Mouse (Mus musculus): ENCODE results near the gene Eif2s2. TPM values are rescaled to one million over a fixed set of nuclear protein-coding genes. Genes with fewer than 3 reads are reported as not detected.

Gene Eif2s2
- total RNA-seq, 2 experiments from 2014 or later = 46.3 to 47.8 TPM

GRCm38 (mm10) chr2:154876621-154877020 is 16.1 kb downstream of the Eif2s2 start:
- no peak for TF ChIP-seq CTCF (IDR thresholded peaks at IDR 0.05)
- intact Hi-C loops (cut with DNase I) = no loop called here
- Histone ChIP-seq H3K4me3 (no peak overlapping the region), H3K27ac (no peak overlapping the region)
- DNase-seq (ENCODE audit: extremely low spot score in 1 of 2, low spot score in 2 of 2) = no peak

DNA sequence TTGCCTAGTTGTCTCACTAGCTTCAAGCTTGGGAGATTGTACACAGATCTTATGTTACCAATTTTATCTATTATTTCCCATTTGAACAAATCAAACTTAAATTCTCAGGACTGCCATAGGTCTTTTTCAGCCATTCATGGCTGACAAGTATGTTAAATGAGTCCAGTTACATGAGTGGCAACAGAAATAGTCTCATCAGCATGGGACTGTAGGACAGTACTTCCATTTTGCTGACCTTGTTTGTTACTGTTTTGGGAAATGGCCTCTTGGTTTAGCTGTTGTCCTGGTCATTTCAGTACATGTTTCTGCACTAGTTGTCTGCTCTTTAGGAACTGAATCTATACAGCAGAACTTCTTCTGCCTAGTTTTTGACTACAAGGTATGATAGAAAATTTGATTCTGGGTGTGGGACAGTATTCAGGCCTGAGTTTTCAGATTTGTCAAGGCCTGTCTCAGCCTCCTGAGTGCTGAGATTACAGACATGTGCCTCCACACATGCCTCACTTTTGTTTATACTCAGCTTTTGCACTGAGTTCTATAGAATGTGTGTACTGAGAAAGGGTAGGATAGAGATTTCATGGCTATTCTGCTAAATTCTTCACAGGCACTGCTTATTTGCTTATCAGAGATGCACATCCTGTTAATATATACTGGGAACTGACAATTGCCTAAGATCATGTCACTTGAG is 22.6 kb downstream of the Eif2s2 start:
- intact Hi-C loops (cut with DNase I) = no loop called here
- TF ChIP-seq CTCF (IDR thresholded peaks at IDR 0.05) = no peak
- Histone ChIP-seq H3K4me3 (no peak overlapping the region), H3K27ac (no peak overlapping the region)
- DNase-seq (ENCODE audit: extremely low spot score in 1 of 2, low spot score in 2 of 2) = no peak

DNA sequence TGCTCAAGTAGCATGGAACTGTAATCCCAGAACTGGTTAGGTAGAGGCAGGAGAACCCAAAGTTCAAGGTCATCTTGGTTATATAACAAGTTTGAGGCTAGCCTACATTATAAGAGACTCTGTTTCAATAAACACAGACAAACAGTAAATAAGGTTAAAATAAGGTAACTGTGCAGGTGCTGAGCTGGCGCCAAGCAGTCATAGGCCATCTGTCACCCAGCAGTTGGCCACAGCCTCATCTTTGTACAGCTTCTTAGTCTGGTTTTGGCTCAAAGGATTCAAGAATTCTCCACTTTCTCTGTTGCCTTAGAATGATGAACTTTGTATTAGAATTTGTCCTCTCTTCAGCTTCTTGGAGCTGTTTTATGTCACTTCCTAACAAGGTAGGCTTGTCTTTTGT is 24.6 kb downstream of the Eif2s2 start:
- no peak for TF ChIP-seq CTCF (IDR thresholded peaks at IDR 0.05)
- Histone ChIP-seq H3K27ac (peak overlapping the region; percentile 28; the same call in 1 of the 2 replicates), H3K4me3 (no peak overlapping the region)
- intact Hi-C loops (cut with DNase I) = no loop called here
- DNase-seq (ENCODE audit: extremely low spot score in 1 of 2, low spot score in 2 of 2) = no peak

GRCm38 (mm10) chr2:154865696-154866095 is 27.0 kb downstream of the Eif2s2 start:
- TF ChIP-seq CTCF (IDR thresholded peaks at IDR 0.05) = no peak
- Histone ChIP-seq H3K4me3 (no peak overlapping the region), H3K27ac (no peak overlapping the region)
- intact Hi-C loops (cut with DNase I) = no loop called here
- no peak for DNase-seq (ENCODE audit: extremely low spot score in 1 of 2, low spot score in 2 of 2)

GRCm38 (mm10) chr2:154863672-154864071 is 29.1 kb downstream of the Eif2s2 start:
- intact Hi-C loops (cut with DNase I) = no loop called here
- peak overlapping the region; percentile 44; the same call in 1 of the 2 replicates for H3K27ac ChIP-seq
- H3K4me3 ChIP-seq = no peak overlapping the region
- peak in 1 of 2 experiments; percentile 27 for DNase-seq (ENCODE audit: extremely low spot score in 1 of 2, low spot score in 2 of 2)
- TF ChIP-seq CTCF (IDR thresholded peaks at IDR 0.05) = no peak

- Histone ChIP-seq H3K27ac (no peak overlapping the region), H3K4me3 (no peak overlapping the region)
- intact Hi-C loops (cut with DNase I) = loop anchor here (1.0 to 10.0 kb wide), 3 partner anchors 143 to 441 kb away; no protein-coding TSS in a partner anchor
- TF ChIP-seq CTCF (IDR thresholded peaks at IDR 0.05) = peak; percentile 75
- DNase-seq (ENCODE audit: extremely low spot score in 1 of 2, low spot score in 2 of 2) = peak; percentile 43 to 61
These were observed 37.4 kb downstream of the Eif2s2 start for GRCm38 (mm10) chr2:154855383-154855782.

- no peak for DNase-seq (ENCODE audit: extremely low spot score in 1 of 2, low spot score in 2 of 2)
- Histone ChIP-seq H3K4me3 (no peak overlapping the region), H3K27ac (no peak overlapping the region)
- no peak for TF ChIP-seq CTCF (IDR thresholded peaks at IDR 0.05)
- intact Hi-C loops (cut with DNase I) = no loop called here
These were observed 44.6 kb downstream of the Eif2s2 start for GRCm38 (mm10) chr2:154848086-154848485.

GRCm38 (mm10) chr2:154836537-154836936 is 56.2 kb downstream of the Eif2s2 start:
- Histone ChIP-seq H3K4me3 (no peak overlapping the region), H3K27ac (no peak overlapping the region)
- intact Hi-C loops (cut with DNase I) = no loop called here
- no peak for DNase-seq (ENCODE audit: extremely low spot score in 1 of 2, low spot score in 2 of 2)
- TF ChIP-seq CTCF (IDR thresholded peaks at IDR 0.05) = no peak

- H3K27ac ChIP-seq = no peak overlapping the region
- intact Hi-C loops (cut with DNase I) = no loop called here
These were observed 58.4 kb downstream of the Eif2s2 start for GRCm38 (mm10) chr2:154834149-154834865.

DNA sequence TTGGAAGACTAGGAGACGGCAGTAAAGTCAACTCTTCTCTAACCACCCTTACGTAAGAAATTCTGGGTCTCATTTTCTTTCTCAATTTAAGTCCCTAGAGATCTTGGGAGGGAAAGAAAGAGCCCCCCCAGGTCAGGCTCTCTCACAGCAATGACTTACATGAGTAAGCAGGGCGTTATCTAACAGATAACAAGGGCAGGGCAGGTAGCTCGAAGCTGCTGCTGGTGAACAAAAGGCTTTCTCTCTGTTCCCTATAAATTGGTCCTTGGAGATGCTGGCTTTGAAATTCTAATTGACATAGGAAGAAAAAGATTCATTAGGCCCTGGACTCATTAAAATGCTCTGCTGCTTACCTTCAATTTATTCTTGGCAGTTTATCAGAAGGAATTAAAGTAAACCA is 60.3 kb downstream of the Eif2s2 start:
- DNase-seq (ENCODE audit: extremely low spot score in 1 of 2, low spot score in 2 of 2) = no peak
- intact Hi-C loops (cut with DNase I) = no loop called here
- Histone ChIP-seq H3K27ac (no peak overlapping the region), H3K4me3 (no peak overlapping the region)
- no peak for TF ChIP-seq CTCF (IDR thresholded peaks at IDR 0.05)

More at GRCm38 (mm10) chr2:154834149-154834865, 58.4 kb downstream of the Eif2s2 start:
- no peak for TF ChIP-seq CTCF (IDR thresholded peaks at IDR 0.05)
- H3K4me3 ChIP-seq = no peak overlapping the region
- no peak for DNase-seq (ENCODE audit: extremely low spot score in 1 of 2, low spot score in 2 of 2)

DNA sequence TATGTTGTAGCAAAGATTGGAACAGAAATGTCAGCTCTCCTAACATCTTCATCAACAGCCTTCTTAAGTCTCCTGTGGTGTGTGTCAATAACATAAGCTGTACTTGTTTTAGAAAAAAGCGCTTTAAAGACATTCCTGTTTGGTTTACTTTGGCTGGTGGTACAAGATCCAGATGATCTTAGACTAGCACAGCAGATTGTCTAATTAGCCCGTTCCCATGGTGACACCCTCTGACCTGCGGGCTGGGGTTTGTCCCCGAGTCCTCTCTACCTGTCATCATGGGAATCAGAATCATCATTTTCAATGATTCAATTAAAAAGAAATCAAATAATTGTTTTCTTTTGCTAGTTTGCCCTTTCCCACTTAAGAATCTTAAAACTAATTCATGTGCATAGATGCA is 65.2 kb downstream of the Eif2s2 start:
- no peak for TF ChIP-seq CTCF (IDR thresholded peaks at IDR 0.05)
- Histone ChIP-seq H3K4me3 (no peak overlapping the region), H3K27ac (no peak overlapping the region)
- intact Hi-C loops (cut with DNase I) = no loop called here
- DNase-seq (ENCODE audit: extremely low spot score in 1 of 2, low spot score in 2 of 2) = no peak

DNA sequence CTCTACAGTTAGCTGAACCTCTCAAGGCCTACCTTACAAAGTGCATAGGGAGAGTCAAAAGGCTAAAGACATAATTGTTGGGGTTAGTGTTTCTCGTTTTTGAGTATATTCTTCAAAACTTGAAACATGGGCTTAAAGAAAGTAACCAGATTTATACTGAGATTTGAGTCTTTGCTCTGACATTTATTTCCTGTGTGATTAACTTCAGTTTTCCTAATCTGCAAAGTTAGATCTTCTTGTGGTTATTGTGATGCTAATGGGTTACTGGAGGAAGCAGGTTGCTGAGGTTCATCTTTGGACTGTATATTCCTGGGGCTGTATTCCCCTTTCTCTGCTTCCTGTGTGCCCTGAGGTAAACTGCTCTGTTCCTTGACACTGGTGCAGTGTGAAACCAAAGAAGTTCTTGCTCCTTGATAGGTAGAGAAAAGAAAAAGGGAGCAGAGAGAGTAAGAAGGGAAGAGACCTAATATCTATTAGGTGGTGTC is 66.6 kb downstream of the Eif2s2 start:
- H3K4me3 ChIP-seq = no peak overlapping the region
- no peak for TF ChIP-seq CTCF (IDR thresholded peaks at IDR 0.05)
- DNase-seq (ENCODE audit: extremely low spot score in 1 of 2, low spot score in 2 of 2) = no peak
- intact Hi-C loops (cut with DNase I) = no loop called here
- H3K27ac ChIP-seq = no peak overlapping the region

Other genes with a start within 250 kb of the Eif2s2 start
- 100 to 1,000 TPM; 215 to 217 TPM for gene Chmp4b, start 241.2 kb downstream of the Eif2s2 start, total RNA-seq (2021)
- not detected for gene Gm14214, start 122.9 kb downstream of the Eif2s2 start, total RNA-seq (2021)
- gene Raly, start 101.8 kb downstream of the Eif2s2 start, total RNA-seq (2021) = 100 to 1,000 TPM in 1 of 2 experiments, 10 to 100 TPM in 1; 93.2 to 101 TPM
- not detected for gene a, start 101.5 kb downstream of the Eif2s2 start, total RNA-seq (2021)
- under 1 TPM; 0.09 to 0.35 TPM for gene Gm14226, start 125.3 kb upstream of the Eif2s2 start, total RNA-seq (2021)
- gene Ahcy, start 181.6 kb upstream of the Eif2s2 start, total RNA-seq (2021) = 10 to 100 TPM; 13.8 to 14.4 TPM
- gene Itch, start 240.6 kb upstream of the Eif2s2 start, total RNA-seq (2021) = 10 to 100 TPM; 50.8 to 53.9 TPM

All from left cerebral cortex, adult 2 months (tissue).